Mouse (Mus musculus): ENCODE measurements at regions not wholly inside any gene's neighbourhood (a gene's known extent, or its start where the extent isn't known, plus 50 kb on each side); places are given as distances from the start of the nearest gene placed in this dataset.

DNA sequence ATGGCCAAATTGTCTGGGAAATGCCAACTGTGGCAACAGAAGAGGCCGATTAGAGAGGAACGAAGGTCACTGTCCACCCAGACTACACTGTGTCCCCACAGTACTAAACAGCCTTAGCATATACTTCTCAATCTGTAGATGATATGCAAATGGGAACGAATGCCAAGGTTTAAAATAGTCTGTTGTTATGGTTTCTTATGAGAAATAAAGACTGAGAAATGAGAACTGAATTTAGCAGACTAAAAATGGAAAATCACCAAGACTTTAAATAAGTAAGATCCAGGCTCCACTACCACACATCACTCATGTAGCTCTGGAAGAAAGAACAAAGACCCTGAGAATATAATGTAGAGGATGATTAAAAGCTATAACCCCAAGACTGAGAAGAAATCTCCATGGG is 121.7 kb upstream of the Gcfc2 start:
- TF ChIP-seq CTCF (conservative IDR thresholded peaks at IDR 0.05; ENCODE audit: low read length) (no peak), NANOG (IDR thresholded peaks at IDR 0.05; ENCODE audit: borderline replicate concordance, low read length) (no peak)
